Mouse (Mus musculus): ENCODE results near the gene A530084C06Rik. TPM values are rescaled to one million over a fixed set of nuclear protein-coding genes. Genes with fewer than 3 reads are reported as not detected.

The A530084C06Rik gene
- not detected for polyA plus RNA-seq (2015; fragmentation: Illumina TruSeq; extraction: RNeasy Lipid Tissue Mini Kit (QIAGEN cat#74804); ENCODE audit: insufficient read depth, low read depth, low replicate concordance)

DNA sequence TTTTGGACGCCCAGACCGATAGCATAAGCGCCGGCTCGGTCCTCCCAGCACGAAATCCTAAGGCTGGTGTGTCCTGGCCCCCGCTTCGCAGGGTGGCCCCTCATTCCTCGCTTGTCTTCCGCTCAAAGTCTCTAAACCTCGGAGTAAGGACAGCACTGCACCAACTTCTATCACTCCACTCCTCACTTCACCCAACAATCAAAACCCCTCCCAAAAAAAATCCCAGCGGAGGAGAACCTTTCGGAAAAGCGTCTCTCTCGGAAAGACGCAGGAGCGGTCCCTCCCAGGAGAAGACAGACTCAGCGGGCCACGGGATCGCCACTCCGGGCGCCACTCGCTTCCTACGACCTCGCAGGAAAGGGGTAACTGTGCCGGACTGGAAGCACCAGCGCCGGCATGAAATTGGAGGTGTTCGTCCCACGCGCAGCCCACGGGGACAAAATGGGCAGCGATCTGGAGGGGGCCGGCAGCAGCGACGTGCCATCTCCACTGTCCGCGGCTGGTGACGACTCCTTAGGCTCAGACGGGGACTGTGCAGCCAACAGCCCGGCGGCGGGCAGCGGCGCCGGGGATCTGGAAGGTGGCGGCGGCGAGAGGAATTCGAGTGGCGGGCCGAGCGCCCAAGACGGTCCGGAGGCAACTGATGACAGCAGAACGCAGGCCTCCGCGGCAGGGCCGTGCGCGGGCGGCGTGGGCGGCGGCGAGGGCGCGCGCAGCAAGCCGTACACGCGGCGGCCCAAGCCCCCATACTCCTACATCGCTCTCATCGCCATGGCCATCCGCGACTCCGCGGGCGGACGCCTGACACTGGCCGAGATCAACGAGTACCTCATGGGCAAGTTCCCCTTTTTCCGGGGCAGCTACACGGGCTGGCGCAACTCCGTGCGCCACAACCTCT, at the start of gene A530084C06Rik:
Gene A530084C06Rik (minus strand): TSS at position 813 of the 898 bp plus-strand sequence.

DNA sequence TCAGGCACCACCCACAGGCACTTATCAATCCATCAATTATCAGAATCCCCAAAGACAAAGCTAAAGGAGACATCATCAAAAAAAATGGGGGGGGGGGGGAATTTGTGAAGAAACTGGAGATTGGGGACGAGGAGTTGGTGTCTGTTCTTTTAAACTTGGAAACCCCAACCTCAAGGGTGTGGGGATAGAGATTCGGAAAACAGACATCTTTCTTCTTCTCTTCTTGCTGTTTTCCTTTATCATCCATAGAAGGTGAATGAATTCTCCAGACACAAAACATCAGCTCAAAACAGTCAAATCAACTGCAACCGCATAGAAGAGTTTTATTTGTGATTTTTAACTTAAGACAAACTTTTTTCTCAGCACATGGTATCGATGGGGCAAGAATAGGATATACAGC, 3.3 kb downstream of the A530084C06Rik start, which contains the start of gene Foxq1:
Gene Foxq1 (plus strand): TSS at position 301 of the 400 bp plus-strand sequence.

Other genes with a start within 250 kb of the A530084C06Rik start
- not detected for gene Foxq1, start 3.2 kb downstream of the A530084C06Rik start, polyA plus RNA-seq (2015; fragmentation: Illumina TruSeq; extraction: RNeasy Lipid Tissue Mini Kit (QIAGEN cat#74804); ENCODE audit: insufficient read depth, low read depth, low replicate concordance)
- not detected for gene Foxf2, start 66.5 kb upstream of the A530084C06Rik start, polyA plus RNA-seq (2015; fragmentation: Illumina TruSeq; extraction: RNeasy Lipid Tissue Mini Kit (QIAGEN cat#74804); ENCODE audit: insufficient read depth, low read depth, low replicate concordance)
- 0.89 TPM for gene Foxc1, start 247.3 kb upstream of the A530084C06Rik start, polyA plus RNA-seq (2015; fragmentation: Illumina TruSeq; extraction: RNeasy Lipid Tissue Mini Kit (QIAGEN cat#74804); ENCODE audit: insufficient read depth, low read depth, low replicate concordance)